Mouse (Mus musculus): ENCODE measurements around the gene Ssna1. TPM values are rescaled to one million over a fixed set of nuclear protein-coding genes. Genes with fewer than 3 reads are reported as not detected.

The Ssna1 gene
- polyA plus RNA-seq, 1 experiment from 2014 or later: 217 TPM

- Histone ChIP-seq H3K4me3 (ENCODE audit: low read depth, low read length) (no peak overlapping the region), H3K4me2 (ENCODE audit: low read depth) (no peak overlapping the region), H3K9me3 (ENCODE audit: control insufficient read depth, low read length) (no peaks in the 10 kb centered on the region), H3K4me1 (ENCODE audit: control insufficient read depth, insufficient read depth, low read length) (no peaks in the 10 kb centered on the region), H3K9ac (ENCODE audit: low read length) (no peak overlapping the region), H3K27ac (ENCODE audit: low read depth, low read length) (no peak overlapping the region), H3K27me3 (ENCODE audit: control insufficient read depth, insufficient read depth, low read length) (peaks cover 30% of the 10 kb centered on the region), H3K36me3 (ENCODE audit: control insufficient read depth, insufficient read depth, low read length) (peaks cover 23% of the 10 kb centered on the region)
- no peak for DNase-seq (ENCODE audit: low spot score)
- WGBS: 94% methylated on average over 2 of the region's 2 CpGs
- ATAC-seq (ENCODE audit: insufficient read depth, low FRiP score, low TSS enrichment): no peak
These were observed 13.3 kb upstream of the Ssna1 start for GRCm38 (mm10) chr2:25285551-25285950.

GRCm38 (mm10) chr2:25278928-25279882 lies 7.0 kb upstream of the Ssna1 start:
- Histone ChIP-seq H3K27ac (ENCODE audit: low read depth, low read length) (no peak overlapping the region), H3K9ac (ENCODE audit: low read length) (no peak overlapping the region), H3K4me1 (ENCODE audit: control insufficient read depth, insufficient read depth, low read length) (no peaks in the 10 kb centered on the region), H3K9me3 (ENCODE audit: control insufficient read depth, low read length) (no peaks in the 10 kb centered on the region), H3K36me3 (ENCODE audit: control insufficient read depth, insufficient read depth, low read length) (peaks cover 28% of the 10 kb centered on the region), H3K4me2 (ENCODE audit: low read depth) (no peak overlapping the region), H3K4me3 (ENCODE audit: low read depth, low read length) (no peak overlapping the region), H3K27me3 (ENCODE audit: control insufficient read depth, insufficient read depth, low read length) (no peaks in the 10 kb centered on the region)
- 67% methylated on average over 13 of the region's 13 CpGs for WGBS
- DNase-seq (ENCODE audit: low spot score): peak; percentile 81
- no peak for ATAC-seq (ENCODE audit: insufficient read depth, low FRiP score, low TSS enrichment)

- ATAC-seq (ENCODE audit: insufficient read depth, low FRiP score, low TSS enrichment) (no peak), DNase-seq (ENCODE audit: low spot score) (no peak)
- no peaks in the 10 kb centered on the region for H3K9me3 ChIP-seq (ENCODE audit: control insufficient read depth, low read length)
- peak overlapping the region; percentile 87 for H3K4me3 ChIP-seq (ENCODE audit: low read depth, low read length)
- peak overlapping the region; percentile 92 for H3K4me2 ChIP-seq (ENCODE audit: low read depth)
- 40% methylated on average over 16 of the region's 16 CpGs for WGBS
- peaks cover 8% of the 10 kb centered on the region for H3K36me3 ChIP-seq (ENCODE audit: control insufficient read depth, insufficient read depth, low read length)
- H3K27me3 ChIP-seq (ENCODE audit: control insufficient read depth, insufficient read depth, low read length): no peaks in the 10 kb centered on the region
- H3K4me1 ChIP-seq (ENCODE audit: control insufficient read depth, insufficient read depth, low read length): peaks cover 17% of the 10 kb centered on the region
- peak overlapping the region; percentile 70 for H3K9ac ChIP-seq (ENCODE audit: low read length)
- H3K27ac ChIP-seq (ENCODE audit: low read depth, low read length): no peak overlapping the region
These were observed 772 bp upstream of the Ssna1 start for GRCm38 (mm10) chr2:25273010-25273409.

- DNase-seq (ENCODE audit: low spot score) (no peak), ATAC-seq (ENCODE audit: insufficient read depth, low FRiP score, low TSS enrichment) (peak; percentile 51)
- Histone ChIP-seq H3K9me3 (ENCODE audit: control insufficient read depth, low read length) (no peaks in the 10 kb centered on the region), H3K4me1 (ENCODE audit: control insufficient read depth, insufficient read depth, low read length) (peaks cover 17% of the 10 kb centered on the region), H3K36me3 (ENCODE audit: control insufficient read depth, insufficient read depth, low read length) (peaks cover 5% of the 10 kb centered on the region), H3K9ac (ENCODE audit: low read length) (peak overlapping the region; percentile 70), H3K4me3 (ENCODE audit: low read depth, low read length) (peak overlapping the region; percentile 87), H3K27ac (ENCODE audit: low read depth, low read length) (peak overlapping the region; percentile 31; the same call in 1 of the 2 replicates), H3K27me3 (ENCODE audit: control insufficient read depth, insufficient read depth, low read length) (no peaks in the 10 kb centered on the region), H3K4me2 (ENCODE audit: low read depth) (peak overlapping the region; percentile 92)
- WGBS: under 1% methylated on average over 29 of the region's 29 CpGs
These were observed 277 bp upstream of the Ssna1 start for GRCm38 (mm10) chr2:25272515-25272914.

- no peak overlapping the region for H3K9ac ChIP-seq (ENCODE audit: low read length)
- H3K9me3 ChIP-seq (ENCODE audit: control insufficient read depth, low read length): no peaks in the 10 kb centered on the region
- no peak overlapping the region for H3K4me2 ChIP-seq (ENCODE audit: low read depth)
- WGBS: 80% methylated on average over 4 of the region's 4 CpGs
- no peak overlapping the region for H3K4me3 ChIP-seq (ENCODE audit: low read depth, low read length)
- no peaks in the 10 kb centered on the region for H3K36me3 ChIP-seq (ENCODE audit: control insufficient read depth, insufficient read depth, low read length)
- peaks cover 15% of the 10 kb centered on the region for H3K27me3 ChIP-seq (ENCODE audit: control insufficient read depth, insufficient read depth, low read length)
- H3K4me1 ChIP-seq (ENCODE audit: control insufficient read depth, insufficient read depth, low read length): peaks cover 24% of the 10 kb centered on the region
- no peak for ATAC-seq (ENCODE audit: insufficient read depth, low FRiP score, low TSS enrichment)
- DNase-seq (ENCODE audit: low spot score): no peak
- H3K27ac ChIP-seq (ENCODE audit: low read depth, low read length): no peak overlapping the region
These were observed 4.4 kb downstream of the Ssna1 start for GRCm38 (mm10) chr2:25267746-25268309.

GRCm38 (mm10) chr2:25267241-25267640 lies 5.0 kb downstream of the Ssna1 start:
- ATAC-seq (ENCODE audit: insufficient read depth, low FRiP score, low TSS enrichment) (no peak), DNase-seq (ENCODE audit: low spot score) (no peak)
- no peak overlapping the region for H3K9ac ChIP-seq (ENCODE audit: low read length)
- H3K4me2 ChIP-seq (ENCODE audit: low read depth): no peak overlapping the region
- no peaks in the 10 kb centered on the region for H3K36me3 ChIP-seq (ENCODE audit: control insufficient read depth, insufficient read depth, low read length)
- no peak overlapping the region for H3K4me3 ChIP-seq (ENCODE audit: low read depth, low read length)
- H3K27me3 ChIP-seq (ENCODE audit: control insufficient read depth, insufficient read depth, low read length): peaks cover 15% of the 10 kb centered on the region
- H3K9me3 ChIP-seq (ENCODE audit: control insufficient read depth, low read length): no peaks in the 10 kb centered on the region
- no peak overlapping the region for H3K27ac ChIP-seq (ENCODE audit: low read depth, low read length)
- peaks cover 24% of the 10 kb centered on the region for H3K4me1 ChIP-seq (ENCODE audit: control insufficient read depth, insufficient read depth, low read length)

- no peak for ATAC-seq (ENCODE audit: insufficient read depth, low FRiP score, low TSS enrichment)
- WGBS: 48% methylated on average over 2 of the region's 2 CpGs
- Histone ChIP-seq H3K27me3 (ENCODE audit: control insufficient read depth, insufficient read depth, low read length) (peaks cover 15% of the 10 kb centered on the region), H3K4me3 (ENCODE audit: low read depth, low read length) (no peak overlapping the region), H3K4me1 (ENCODE audit: control insufficient read depth, insufficient read depth, low read length) (peaks cover 24% of the 10 kb centered on the region), H3K36me3 (ENCODE audit: control insufficient read depth, insufficient read depth, low read length) (no peaks in the 10 kb centered on the region), H3K9me3 (ENCODE audit: control insufficient read depth, low read length) (no peaks in the 10 kb centered on the region), H3K9ac (ENCODE audit: low read length) (no peak overlapping the region), H3K27ac (ENCODE audit: low read depth, low read length) (no peak overlapping the region), H3K4me2 (ENCODE audit: low read depth) (no peak overlapping the region)
- DNase-seq (ENCODE audit: low spot score): no peak
These were observed 5.5 kb downstream of the Ssna1 start for GRCm38 (mm10) chr2:25266720-25267119.

GRCm38 (mm10) chr2:25265897-25266656 lies 6.2 kb downstream of the Ssna1 start:
- Histone ChIP-seq H3K9ac (ENCODE audit: low read length) (no peak overlapping the region), H3K4me3 (ENCODE audit: low read depth, low read length) (no peak overlapping the region), H3K9me3 (ENCODE audit: control insufficient read depth, low read length) (no peaks in the 10 kb centered on the region), H3K4me2 (ENCODE audit: low read depth) (0 out of 2 replicates have a peak overlapping the region, but pooled peaks have one; percentile 10), H3K27ac (ENCODE audit: low read depth, low read length) (no peak overlapping the region), H3K36me3 (ENCODE audit: control insufficient read depth, insufficient read depth, low read length) (no peaks in the 10 kb centered on the region), H3K27me3 (ENCODE audit: control insufficient read depth, insufficient read depth, low read length) (peaks cover 15% of the 10 kb centered on the region), H3K4me1 (ENCODE audit: control insufficient read depth, insufficient read depth, low read length) (peaks cover 18% of the 10 kb centered on the region)
- ATAC-seq (ENCODE audit: insufficient read depth, low FRiP score, low TSS enrichment): no peak
- 71% methylated on average over 6 of the region's 6 CpGs for WGBS
- DNase-seq (ENCODE audit: low spot score): no peak

Measured in neural tube, embryonic 11.5 days (tissue).